Mouse (Mus musculus): ENCODE measurements at regions not wholly inside any gene's neighbourhood (a gene's known extent, or its start where the extent isn't known, plus 50 kb on each side); places are given as distances from the start of the nearest gene placed in this dataset.

GRCm38 (mm10) chr12:109713041-109713440 lies 112.9 kb upstream of the Rtl1 start:
- TF ChIP-seq CTCF (IDR thresholded peaks at IDR 0.05; ENCODE audit: low read depth) = no peak
- TF ChIP-seq EP300 (IDR thresholded peaks at IDR 0.05; ENCODE audit: low read depth) = no peak

Data from liver, postnatal 0 days (tissue).